Mouse (Mus musculus): ENCODE measurements around the gene Cacna1e. TPM values are rescaled to one million over a fixed set of nuclear protein-coding genes. Genes with fewer than 3 reads are reported as not detected.

The Cacna1e gene
- total and polyA plus RNA-seq, 2 experiments from 2014 or later = 8.0 to 58.2 TPM

- DNase-seq (ENCODE audit: low spot score) (peak; percentile 16), ATAC-seq (no peak)
- H3K27me3 ChIP-seq (ENCODE audit: insufficient read depth, low read length) = no peaks in the 10 kb centered on the region
- no peaks in the 10 kb centered on the region for H3K9me3 ChIP-seq (ENCODE audit: low read length)
- H3K4me1 ChIP-seq (ENCODE audit: insufficient read depth, low read length) = peaks cover 17% of the 10 kb centered on the region
- no peak overlapping the region for H3K9ac ChIP-seq (replicated peaks; ENCODE audit: low read length)
- TF ChIP-seq CTCF (IDR thresholded peaks at IDR 0.05; ENCODE audit: low read depth) = no peak
- H3K4me2 ChIP-seq (ENCODE audit: low read depth, low read length) = no peak overlapping the region
- WGBS = 56% methylated on average over 5 of the region's 5 CpGs
- no peaks in the 10 kb centered on the region for H3K36me3 ChIP-seq (ENCODE audit: insufficient read depth, low read length)
- peak overlapping the region; percentile 51; the same call in 1 of the 2 replicates for H3K27ac ChIP-seq
- H3K4me3 ChIP-seq (ENCODE audit: low read length) = no peak overlapping the region
These were observed 3.7 kb upstream of the Cacna1e start for GRCm38 (mm10) chr1:154888018-154888417.

- Histone ChIP-seq H3K4me2 (ENCODE audit: low read depth, low read length) (no peak overlapping the region), H3K4me3 (ENCODE audit: low read length) (no peak overlapping the region), H3K27ac (peak overlapping the region; percentile 51; the same call in 1 of the 2 replicates), H3K9ac (replicated peaks; ENCODE audit: low read length) (no peak overlapping the region), H3K36me3 (ENCODE audit: insufficient read depth, low read length) (no peaks in the 10 kb centered on the region), H3K9me3 (ENCODE audit: low read length) (no peaks in the 10 kb centered on the region), H3K4me1 (ENCODE audit: insufficient read depth, low read length) (peaks cover 17% of the 10 kb centered on the region), H3K27me3 (ENCODE audit: insufficient read depth, low read length) (no peaks in the 10 kb centered on the region)
- no peak for DNase-seq (ENCODE audit: low spot score)
- 67% methylated on average over 3 of the region's 3 CpGs for WGBS
- no peak for TF ChIP-seq CTCF (IDR thresholded peaks at IDR 0.05; ENCODE audit: low read depth)
- ATAC-seq = no peak
These were observed 3.2 kb upstream of the Cacna1e start for GRCm38 (mm10) chr1:154887546-154887945.

GRCm38 (mm10) chr1:154886611-154887010, 2.3 kb upstream of the Cacna1e start:
- Histone ChIP-seq H3K27me3 (ENCODE audit: insufficient read depth, low read length) (no peaks in the 10 kb centered on the region), H3K36me3 (ENCODE audit: insufficient read depth, low read length) (no peaks in the 10 kb centered on the region), H3K9ac (replicated peaks; ENCODE audit: low read length) (no peak overlapping the region), H3K4me3 (ENCODE audit: low read length) (no peak overlapping the region), H3K9me3 (ENCODE audit: low read length) (no peaks in the 10 kb centered on the region), H3K4me2 (ENCODE audit: low read depth, low read length) (no peak overlapping the region), H3K4me1 (ENCODE audit: insufficient read depth, low read length) (peaks cover 17% of the 10 kb centered on the region), H3K27ac (no peak overlapping the region; the same call in 1 of the 2 replicates)
- DNase-seq (ENCODE audit: low spot score) (peak; percentile 59), ATAC-seq (no peak)
- WGBS = 28% methylated on average over 2 of the region's 2 CpGs
- TF ChIP-seq CTCF (IDR thresholded peaks at IDR 0.05; ENCODE audit: low read depth) = no peak

GRCm38 (mm10) chr1:154885207-154885548, 877 bp upstream of the Cacna1e start:
- H3K9me3 ChIP-seq (ENCODE audit: low read length) = no peaks in the 10 kb centered on the region
- H3K4me3 ChIP-seq (ENCODE audit: low read length) = no peak overlapping the region
- ATAC-seq = no peak
- peak; percentile 1 for DNase-seq (ENCODE audit: low spot score)
- no peak overlapping the region for H3K4me2 ChIP-seq (ENCODE audit: low read depth, low read length)
- no peaks in the 10 kb centered on the region for H3K27me3 ChIP-seq (ENCODE audit: insufficient read depth, low read length)
- H3K27ac ChIP-seq = no peak overlapping the region
- H3K36me3 ChIP-seq (ENCODE audit: insufficient read depth, low read length) = no peaks in the 10 kb centered on the region
- peaks cover 17% of the 10 kb centered on the region for H3K4me1 ChIP-seq (ENCODE audit: insufficient read depth, low read length)
- TF ChIP-seq CTCF (IDR thresholded peaks at IDR 0.05; ENCODE audit: low read depth) = no peak
- WGBS = 49% methylated on average over 6 of the region's 6 CpGs
- H3K9ac ChIP-seq (replicated peaks; ENCODE audit: low read length) = no peak overlapping the region

GRCm38 (mm10) chr1:154883596-154884191, 607 bp downstream of the Cacna1e start:
- peak overlapping the region; percentile 41 for H3K9ac ChIP-seq (replicated peaks; ENCODE audit: low read length)
- H3K27ac ChIP-seq = no peak overlapping the region
- H3K9me3 ChIP-seq (ENCODE audit: low read length) = no peaks in the 10 kb centered on the region
- peak; percentile 6 for DNase-seq (ENCODE audit: low spot score)
- no peaks in the 10 kb centered on the region for H3K27me3 ChIP-seq (ENCODE audit: insufficient read depth, low read length)
- no peaks in the 10 kb centered on the region for H3K36me3 ChIP-seq (ENCODE audit: insufficient read depth, low read length)
- 3% methylated on average over 18 of the region's 18 CpGs for WGBS
- peaks cover 17% of the 10 kb centered on the region for H3K4me1 ChIP-seq (ENCODE audit: insufficient read depth, low read length)
- ATAC-seq = no peak
- H3K4me3 ChIP-seq (ENCODE audit: low read length) = peak overlapping the region; percentile 47
- H3K4me2 ChIP-seq (ENCODE audit: low read depth, low read length) = peak overlapping the region; percentile 90
- TF ChIP-seq CTCF (IDR thresholded peaks at IDR 0.05; ENCODE audit: low read depth) = no peak

- 100% methylated on average over 1 of the region's 1 CpGs for WGBS
- Histone ChIP-seq H3K4me3 (ENCODE audit: low read length) (no peak overlapping the region), H3K27me3 (ENCODE audit: insufficient read depth, low read length) (no peaks in the 10 kb centered on the region), H3K9ac (replicated peaks; ENCODE audit: low read length) (no peak overlapping the region), H3K36me3 (ENCODE audit: insufficient read depth, low read length) (no peaks in the 10 kb centered on the region), H3K4me1 (ENCODE audit: insufficient read depth, low read length) (no peaks in the 10 kb centered on the region), H3K9me3 (ENCODE audit: low read length) (no peaks in the 10 kb centered on the region), H3K4me2 (ENCODE audit: low read depth, low read length) (no peak overlapping the region), H3K27ac (no peak overlapping the region)
- DNase-seq (ENCODE audit: low spot score) = no peak
- no peak for ATAC-seq
- no peak for TF ChIP-seq CTCF (IDR thresholded peaks at IDR 0.05; ENCODE audit: low read depth)
These were observed 18.3 kb downstream of the Cacna1e start for GRCm38 (mm10) chr1:154865981-154866380.

GRCm38 (mm10) chr1:154861416-154861815, 22.9 kb downstream of the Cacna1e start:
- Histone ChIP-seq H3K9me3 (ENCODE audit: low read length) (no peaks in the 10 kb centered on the region), H3K4me2 (ENCODE audit: low read depth, low read length) (no peak overlapping the region), H3K27me3 (ENCODE audit: insufficient read depth, low read length) (no peaks in the 10 kb centered on the region), H3K4me3 (ENCODE audit: low read length) (no peak overlapping the region), H3K9ac (replicated peaks; ENCODE audit: low read length) (no peak overlapping the region), H3K4me1 (ENCODE audit: insufficient read depth, low read length) (no peaks in the 10 kb centered on the region), H3K36me3 (ENCODE audit: insufficient read depth, low read length) (no peaks in the 10 kb centered on the region), H3K27ac (no peak overlapping the region)
- DNase-seq (ENCODE audit: low spot score) = peak; percentile 39
- WGBS = 61% methylated on average over 9 of the region's 9 CpGs
- ATAC-seq = 0 out of 2 replicates have a peak, but pooled peaks have one; percentile 49
- no peak for TF ChIP-seq CTCF (IDR thresholded peaks at IDR 0.05; ENCODE audit: low read depth)

Data from hindbrain, postnatal 0 days (tissue).